Mouse (Mus musculus) forebrain, embryonic 14.5 days (tissue): ENCODE measurements around the gene Fstl4. TPM values are rescaled to one million over a fixed set of nuclear protein-coding genes. Genes with fewer than 3 reads are reported as not detected.

Experiments
- ATAC-seq: fragments of 200-750 bp; cut with Nextera tagmentation; 2 replicates; pipeline ENCODE4 v1.8.0; 2017; ENCODE audit warnings: mild to moderate bottlenecking, moderate library complexity
- DNase-seq: peaks from one replicate; pipeline ENCODE4 v3.0.0-alpha.2; 2015; ENCODE audit warnings: low spot score
- H3K27ac ChIP-seq: fragments of 300-500 bp; sonication (generic); 2 replicates; pipeline ENCODE4 v1.5.1; 2014; ENCODE audit warnings: low read depth, mild to moderate bottlenecking, control low read depth, low read length, moderate library complexity
- H3K27me3 ChIP-seq: fragments of 300-500 bp; sonication (generic); replicated peaks from 2 replicates; pipeline ENCODE4 v1.6.1; 2014; ENCODE audit warnings: low read length, control low read depth, mixed read lengths; ENCODE audit not compliant: control insufficient read depth, insufficient read depth
- H3K36me3 ChIP-seq: fragments of 300-500 bp; sonication (generic); 2 replicates; pipeline ENCODE4 v1.6.1; 2014; ENCODE audit warnings: low read length, control low read depth; ENCODE audit not compliant: control insufficient read depth, insufficient read depth
- H3K4me1 ChIP-seq: fragments of 300-500 bp; sonication (generic); 2 replicates; pipeline ENCODE4 v1.6.1; 2014; ENCODE audit warnings: antibody characterized with exemption, low read length, control low read depth; ENCODE audit not compliant: control insufficient read depth, insufficient read depth
- H3K4me2 ChIP-seq: fragments of 300-500 bp; sonication (generic); 2 replicates; pipeline ENCODE4 v1.6.1; 2014; ENCODE audit warnings: mild to moderate bottlenecking, control low read depth, low read length
- H3K4me3 ChIP-seq: fragments of 300-500 bp; sonication (generic); 2 replicates; pipeline ENCODE4 v1.5.1; 2014; ENCODE audit warnings: low read depth, low read length, control low read depth
- H3K9ac ChIP-seq: fragments of 300-500 bp; sonication (generic); 2 replicates; pipeline ENCODE4 v1.6.1; 2014; ENCODE audit warnings: mild to moderate bottlenecking, low read length, control low read depth, moderate library complexity
- H3K9me3 ChIP-seq: fragments of 300-500 bp; sonication (generic); replicated peaks from 2 replicates; pipeline ENCODE4 v1.6.1; 2016; ENCODE audit warnings: low read length, control low read depth, mixed read lengths; ENCODE audit not compliant: control insufficient read depth
- WGBS: fragments of 180-500 bp; shearing (Covaris S2); extraction: QIAGEN DNeasy Blood & Tissue Kit; methylation state at CpG from one replicate; pipeline ENCODE4 v1.1.7; 2014; 5-methylcytosine and 5-hydroxymethylcytosine counted together
- polyA plus RNA-seq: library from polyadenylated mRNA; unstranded; fragments of >200 nt; fragmentation: Nextera tagmentation; extraction: Ambion mirVana; gene quantifications from 2 replicates; pipeline ENCODE4 v1.2.1, GENCODE M21; 2014

The Fstl4 gene
- polyA plus RNA-seq, 1 experiment from 2014 or later: 2.4 TPM

GRCm38 (mm10) chr11:52761800-52762199, 2.6 kb upstream of the Fstl4 start:
- no peaks in the 10 kb centered on the region for H3K36me3 ChIP-seq
- H3K4me3 ChIP-seq: no peak overlapping the region
- no peak for ATAC-seq
- no peaks in the 10 kb centered on the region for H3K9me3 ChIP-seq
- no peak overlapping the region for H3K9ac ChIP-seq
- no peak overlapping the region for H3K27ac ChIP-seq
- H3K4me2 ChIP-seq: no peak overlapping the region
- H3K4me1 ChIP-seq: no peaks in the 10 kb centered on the region
- DNase-seq: no peak
- peaks cover 39% of the 10 kb centered on the region for H3K27me3 ChIP-seq
- WGBS: 64% methylated on average over 1 of the region's 1 CpGs

GRCm38 (mm10) chr11:52764894-52765677, 652 bp downstream of the Fstl4 start:
- H3K9me3 ChIP-seq: no peaks in the 10 kb centered on the region
- peak overlapping the region; percentile 65 for H3K9ac ChIP-seq
- peaks cover 41% of the 10 kb centered on the region for H3K27me3 ChIP-seq
- ATAC-seq: peak; percentile 57
- H3K36me3 ChIP-seq: no peaks in the 10 kb centered on the region
- no peak for DNase-seq
- H3K4me3 ChIP-seq: peak overlapping the region; percentile 62
- under 1% methylated on average over 53 of the region's 53 CpGs for WGBS
- no peaks in the 10 kb centered on the region for H3K4me1 ChIP-seq
- no peak overlapping the region for H3K27ac ChIP-seq
- H3K4me2 ChIP-seq: peak overlapping the region; percentile 100

GRCm38 (mm10) chr11:52765678-52766254, 1.3 kb downstream of the Fstl4 start:
- ATAC-seq (0 out of 2 replicates have a peak, but pooled peaks have one; percentile 42), DNase-seq (peak; percentile 83)
- H3K27me3 ChIP-seq: peaks cover 41% of the 10 kb centered on the region
- no peak overlapping the region for H3K27ac ChIP-seq
- 5% methylated on average over 21 of the region's 21 CpGs for WGBS
- peak overlapping the region; percentile 65; the same call in 1 of the 2 replicates for H3K9ac ChIP-seq
- H3K4me3 ChIP-seq: peak overlapping the region; percentile 62
- H3K9me3 ChIP-seq: no peaks in the 10 kb centered on the region
- H3K4me1 ChIP-seq: no peaks in the 10 kb centered on the region
- no peaks in the 10 kb centered on the region for H3K36me3 ChIP-seq
- peak overlapping the region; percentile 100 for H3K4me2 ChIP-seq

- Histone ChIP-seq H3K4me1 (no peaks in the 10 kb centered on the region), H3K36me3 (no peaks in the 10 kb centered on the region), H3K27ac (no peak overlapping the region), H3K9me3 (no peaks in the 10 kb centered on the region), H3K4me3 (no peak overlapping the region), H3K27me3 (peaks cover 38% of the 10 kb centered on the region), H3K4me2 (no peak overlapping the region), H3K9ac (no peak overlapping the region)
- 77% methylated on average over 3 of the region's 3 CpGs for WGBS
- ATAC-seq (no peak), DNase-seq (no peak)
Observed at GRCm38 (mm10) chr11:52767921-52768320, 3.5 kb downstream of the Fstl4 start.

- H3K36me3 ChIP-seq: no peaks in the 10 kb centered on the region
- ATAC-seq (no peak), DNase-seq (no peak)
- H3K9me3 ChIP-seq: no peaks in the 10 kb centered on the region
- H3K4me3 ChIP-seq: no peak overlapping the region
- WGBS: 79% methylated on average over 3 of the region's 3 CpGs
- peaks cover 6% of the 10 kb centered on the region; the same call in 1 of the 2 replicates for H3K4me1 ChIP-seq
- H3K9ac ChIP-seq: no peak overlapping the region
- no peak overlapping the region for H3K4me2 ChIP-seq
- H3K27ac ChIP-seq: no peak overlapping the region
- H3K27me3 ChIP-seq: no peaks in the 10 kb centered on the region
Observed at GRCm38 (mm10) chr11:52773073-52773472, 8.6 kb downstream of the Fstl4 start.

- H3K4me3 ChIP-seq: no peak overlapping the region
- no peaks in the 10 kb centered on the region for H3K9me3 ChIP-seq
- no peak; the same call in 1 of the 2 replicates for ATAC-seq
- 15% methylated on average over 3 of the region's 3 CpGs for WGBS
- H3K4me1 ChIP-seq: peaks cover 6% of the 10 kb centered on the region; the same call in 1 of the 2 replicates
- peak; percentile 39 for DNase-seq
- H3K4me2 ChIP-seq: no peak overlapping the region
- no peak overlapping the region for H3K27ac ChIP-seq
- H3K9ac ChIP-seq: no peak overlapping the region
- H3K36me3 ChIP-seq: no peaks in the 10 kb centered on the region
- H3K27me3 ChIP-seq: no peaks in the 10 kb centered on the region
Observed at GRCm38 (mm10) chr11:52775291-52775690, 10.9 kb downstream of the Fstl4 start.

GRCm38 (mm10) chr11:52782426-52782825, 18.0 kb downstream of the Fstl4 start:
- WGBS: 92% methylated on average over 5 of the region's 5 CpGs
- H3K9me3 ChIP-seq: no peaks in the 10 kb centered on the region
- H3K36me3 ChIP-seq: no peaks in the 10 kb centered on the region
- no peak overlapping the region for H3K27ac ChIP-seq
- no peak overlapping the region for H3K9ac ChIP-seq
- H3K4me2 ChIP-seq: no peak overlapping the region
- no peak for DNase-seq
- no peaks in the 10 kb centered on the region for H3K4me1 ChIP-seq
- no peak overlapping the region for H3K4me3 ChIP-seq
- H3K27me3 ChIP-seq: no peaks in the 10 kb centered on the region
- no peak for ATAC-seq

- H3K36me3 ChIP-seq: no peaks in the 10 kb centered on the region
- H3K9ac ChIP-seq: no peak overlapping the region
- H3K9me3 ChIP-seq: no peaks in the 10 kb centered on the region
- DNase-seq: no peak
- no peak overlapping the region for H3K27ac ChIP-seq
- WGBS: 69% methylated on average over 5 of the region's 5 CpGs
- H3K4me3 ChIP-seq: no peak overlapping the region
- H3K4me2 ChIP-seq: no peak overlapping the region
- H3K4me1 ChIP-seq: no peaks in the 10 kb centered on the region
- H3K27me3 ChIP-seq: no peaks in the 10 kb centered on the region
- ATAC-seq: no peak
Observed at GRCm38 (mm10) chr11:52794331-52794730, 29.9 kb downstream of the Fstl4 start.

GRCm38 (mm10) chr11:52809542-52809941, 45.1 kb downstream of the Fstl4 start:
- Histone ChIP-seq H3K9me3 (no peaks in the 10 kb centered on the region), H3K4me2 (no peak overlapping the region), H3K27me3 (no peaks in the 10 kb centered on the region), H3K4me3 (no peak overlapping the region), H3K27ac (no peak overlapping the region), H3K9ac (no peak overlapping the region), H3K4me1 (no peaks in the 10 kb centered on the region), H3K36me3 (no peaks in the 10 kb centered on the region)
- ATAC-seq (no peak), DNase-seq (no peak)
- 97% methylated on average over 2 of the region's 2 CpGs for WGBS
